Mouse (Mus musculus): ENCODE results near the gene Adamts9. TPM values are rescaled to one million over a fixed set of nuclear protein-coding genes. Genes with fewer than 3 reads are reported as not detected.

Gene Adamts9
- polyA plus RNA-seq, 1 experiment from 2014 or later, result 1.7 TPM

DNA sequence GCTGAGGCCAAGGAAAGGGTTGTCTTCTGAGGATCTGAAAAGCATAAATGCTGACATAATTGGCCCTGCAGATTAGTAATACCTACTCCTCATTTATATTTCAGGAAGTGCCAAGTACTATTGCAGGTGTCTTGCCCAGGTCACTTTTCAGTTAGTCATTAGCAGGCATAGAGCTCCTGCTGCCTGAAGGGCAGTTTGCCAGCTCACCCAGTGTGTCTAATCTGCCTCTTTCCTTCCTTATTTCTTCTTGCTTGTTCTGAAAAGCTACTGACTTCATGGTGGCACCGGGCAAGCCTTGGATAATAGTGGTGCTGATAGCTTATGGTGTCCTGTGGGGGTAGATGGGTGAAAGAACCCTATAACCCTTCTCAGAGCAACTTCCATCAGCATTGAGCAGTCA is 206.2 kb downstream of the Adamts9 start:
- Histone ChIP-seq H3K4me3 (no peak overlapping the region), H3K9me3 (peaks cover 3% of the 10 kb centered on the region; the same call in 1 of the 2 replicates), H3K27me3 (no peaks in the 10 kb centered on the region), H3K27ac (replicated peaks) (no peak overlapping the region), H3K4me2 (replicated peaks) (no peak overlapping the region), H3K4me1 (no peaks in the 10 kb centered on the region), H3K9ac (replicated peaks) (no peak overlapping the region), H3K36me3 (no peaks in the 10 kb centered on the region)
- 88% methylated on average over 1 of the region's 1 CpGs for WGBS
- no peak for ATAC-seq (ENCODE audit: low FRiP score, low read depth)

- H3K4me3 ChIP-seq, result no peak overlapping the region
- H3K27me3 ChIP-seq, result no peaks in the 10 kb centered on the region
- peaks cover 1% of the 10 kb centered on the region; the same call in 1 of the 2 replicates for H3K4me1 ChIP-seq
- H3K4me2 ChIP-seq (replicated peaks), result no peak overlapping the region
- ATAC-seq (ENCODE audit: low FRiP score, low read depth), result no peak
- H3K36me3 ChIP-seq, result no peaks in the 10 kb centered on the region
- no peak overlapping the region for H3K27ac ChIP-seq (replicated peaks)
- peaks cover 3% of the 10 kb centered on the region; the same call in 1 of the 2 replicates for H3K9me3 ChIP-seq
- H3K9ac ChIP-seq (replicated peaks), result no peak overlapping the region
These were observed 209.6 kb downstream of the Adamts9 start for GRCm38 (mm10) chr6:92733651-92734050.

DNA sequence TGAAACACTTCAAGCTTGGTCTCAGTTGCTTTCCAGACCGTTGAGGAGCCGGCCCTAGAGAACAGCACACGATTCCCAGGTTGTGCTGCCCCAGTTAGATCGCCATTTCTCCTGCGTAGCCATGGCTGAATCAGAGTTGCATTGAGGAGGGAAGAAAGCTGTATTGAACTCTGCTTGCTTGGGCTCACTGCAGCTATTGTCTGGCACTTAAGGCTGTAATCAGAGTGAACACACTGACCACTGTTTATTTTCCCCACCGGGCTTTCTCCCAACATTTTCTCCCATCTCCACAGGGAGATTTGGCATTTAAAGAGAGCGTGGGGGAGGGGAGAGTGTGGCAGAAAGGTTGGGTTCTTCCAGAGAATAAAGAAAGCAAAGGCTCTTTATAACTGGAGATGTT is 214.8 kb downstream of the Adamts9 start:
- peaks cover 20% of the 10 kb centered on the region for H3K4me1 ChIP-seq
- 0 out of 2 replicates have a peak overlapping the region, but pooled peaks have one; percentile 9 for H3K4me2 ChIP-seq (replicated peaks)
- no peaks in the 10 kb centered on the region for H3K9me3 ChIP-seq
- no peaks in the 10 kb centered on the region for H3K27me3 ChIP-seq
- H3K27ac ChIP-seq (replicated peaks), result 0 out of 2 replicates have a peak overlapping the region, but pooled peaks have one; percentile 22
- H3K9ac ChIP-seq (replicated peaks), result no peak overlapping the region
- no peaks in the 10 kb centered on the region for H3K36me3 ChIP-seq
- 41% methylated on average over 7 of the region's 7 CpGs for WGBS
- H3K4me3 ChIP-seq, result no peak overlapping the region
- no peak for ATAC-seq (ENCODE audit: low FRiP score, low read depth)

- H3K4me2 ChIP-seq (replicated peaks), result 0 out of 2 replicates have a peak overlapping the region, but pooled peaks have one; percentile 9
- no peaks in the 10 kb centered on the region for H3K9me3 ChIP-seq
- WGBS, result under 1% methylated on average over 10 of the region's 10 CpGs
- no peak overlapping the region for H3K4me3 ChIP-seq
- no peaks in the 10 kb centered on the region for H3K36me3 ChIP-seq
- no peak overlapping the region for H3K9ac ChIP-seq (replicated peaks)
- H3K27me3 ChIP-seq, result no peaks in the 10 kb centered on the region
- 0 out of 2 replicates have a peak overlapping the region, but pooled peaks have one; percentile 22 for H3K27ac ChIP-seq (replicated peaks)
- H3K4me1 ChIP-seq, result peaks cover 20% of the 10 kb centered on the region
- no peak for ATAC-seq (ENCODE audit: low FRiP score, low read depth)
These were observed 215.2 kb downstream of the Adamts9 start for GRCm38 (mm10) chr6:92728084-92728483.

DNA sequence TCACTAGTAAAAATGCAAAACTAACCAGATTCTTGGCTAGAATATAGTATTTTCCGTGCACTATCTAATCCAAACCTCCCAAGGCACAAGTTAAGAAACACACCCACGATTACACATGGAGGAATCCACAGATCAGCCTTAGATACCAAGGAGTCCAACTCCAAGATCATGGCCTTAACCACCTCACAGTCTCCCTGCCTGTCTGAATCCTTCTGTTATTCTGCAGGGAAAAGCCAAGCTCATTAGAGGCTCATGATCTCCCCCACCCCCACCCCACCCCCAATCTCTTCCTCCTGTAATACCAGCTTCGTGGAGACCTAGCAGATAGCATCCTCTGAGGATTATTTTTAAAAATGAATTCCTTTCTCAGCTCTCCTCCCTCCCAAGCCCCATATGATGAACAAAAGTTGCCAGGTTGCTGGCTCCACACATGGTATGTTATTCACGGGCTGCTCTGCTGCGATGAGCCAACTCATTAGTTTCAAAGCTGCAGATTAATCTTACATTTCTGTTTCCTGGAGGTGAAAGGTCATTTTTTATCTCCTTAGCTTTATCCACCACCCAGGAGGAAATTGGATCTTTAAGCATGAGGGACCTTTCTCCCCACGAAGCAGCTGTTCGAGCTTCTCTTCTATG is 215.8 kb downstream of the Adamts9 start:
- no peak for ATAC-seq (ENCODE audit: low FRiP score, low read depth)
- peaks cover 20% of the 10 kb centered on the region for H3K4me1 ChIP-seq
- H3K36me3 ChIP-seq, result no peaks in the 10 kb centered on the region
- WGBS, result 17% methylated on average over 7 of the region's 7 CpGs
- no peak overlapping the region for H3K9ac ChIP-seq (replicated peaks)
- 0 out of 2 replicates have a peak overlapping the region, but pooled peaks have one; percentile 17 for H3K27ac ChIP-seq (replicated peaks)
- H3K27me3 ChIP-seq, result no peaks in the 10 kb centered on the region
- H3K4me2 ChIP-seq (replicated peaks), result no peak overlapping the region
- H3K4me3 ChIP-seq, result no peak overlapping the region
- no peaks in the 10 kb centered on the region for H3K9me3 ChIP-seq

GRCm38 (mm10) chr6:92726121-92726520 is 217.2 kb downstream of the Adamts9 start:
- 85% methylated on average over 5 of the region's 5 CpGs for WGBS
- ATAC-seq (ENCODE audit: low FRiP score, low read depth), result no peak
- H3K27me3 ChIP-seq, result no peaks in the 10 kb centered on the region
- H3K27ac ChIP-seq (replicated peaks), result no peak overlapping the region
- H3K9me3 ChIP-seq, result no peaks in the 10 kb centered on the region
- H3K4me2 ChIP-seq (replicated peaks), result no peak overlapping the region
- H3K4me3 ChIP-seq, result no peak overlapping the region
- no peak overlapping the region for H3K9ac ChIP-seq (replicated peaks)
- no peaks in the 10 kb centered on the region for H3K36me3 ChIP-seq
- peaks cover 20% of the 10 kb centered on the region for H3K4me1 ChIP-seq

GRCm38 (mm10) chr6:92724394-92724793 is 218.9 kb downstream of the Adamts9 start:
- no peak overlapping the region for H3K27ac ChIP-seq (replicated peaks)
- no peaks in the 10 kb centered on the region for H3K27me3 ChIP-seq
- no peak for ATAC-seq (ENCODE audit: low FRiP score, low read depth)
- no peak overlapping the region for H3K4me3 ChIP-seq
- no peaks in the 10 kb centered on the region for H3K36me3 ChIP-seq
- no peak overlapping the region for H3K4me2 ChIP-seq (replicated peaks)
- H3K9ac ChIP-seq (replicated peaks), result no peak overlapping the region
- 65% methylated on average over 2 of the region's 2 CpGs for WGBS
- peaks cover 20% of the 10 kb centered on the region for H3K4me1 ChIP-seq
- no peaks in the 10 kb centered on the region for H3K9me3 ChIP-seq

Other genes starting within 250 kb of the Adamts9 start
- 12.1 and 12.7 TPM in 2 replicates for gene Prickle2, start 237.3 kb downstream of the Adamts9 start, polyA plus RNA-seq (2016; fragmentation: Nextera tagmentation; extraction: Ambion mirVana)
- 0.21 and 0.29 TPM in 2 replicates for gene A730049H05Rik, start 127.0 kb downstream of the Adamts9 start, polyA plus RNA-seq (2016; fragmentation: Nextera tagmentation; extraction: Ambion mirVana)
- not detected in 2 replicates for gene Gm15737, start 74.1 kb downstream of the Adamts9 start, polyA plus RNA-seq (2016; fragmentation: Nextera tagmentation; extraction: Ambion mirVana)

Measured in midbrain, embryonic 12.5 days (tissue).